Mouse (Mus musculus): ENCODE measurements around the gene Cpeb1. TPM values are rescaled to one million over a fixed set of nuclear protein-coding genes. Genes with fewer than 3 reads are reported as not detected.
A peak's percentile ranks its signal among the peaks of the same experiment; 100 is the strongest.

The Cpeb1 gene
- polyA plus RNA-seq, 1 experiment from 2014 or later = 1.0 TPM

DNA sequence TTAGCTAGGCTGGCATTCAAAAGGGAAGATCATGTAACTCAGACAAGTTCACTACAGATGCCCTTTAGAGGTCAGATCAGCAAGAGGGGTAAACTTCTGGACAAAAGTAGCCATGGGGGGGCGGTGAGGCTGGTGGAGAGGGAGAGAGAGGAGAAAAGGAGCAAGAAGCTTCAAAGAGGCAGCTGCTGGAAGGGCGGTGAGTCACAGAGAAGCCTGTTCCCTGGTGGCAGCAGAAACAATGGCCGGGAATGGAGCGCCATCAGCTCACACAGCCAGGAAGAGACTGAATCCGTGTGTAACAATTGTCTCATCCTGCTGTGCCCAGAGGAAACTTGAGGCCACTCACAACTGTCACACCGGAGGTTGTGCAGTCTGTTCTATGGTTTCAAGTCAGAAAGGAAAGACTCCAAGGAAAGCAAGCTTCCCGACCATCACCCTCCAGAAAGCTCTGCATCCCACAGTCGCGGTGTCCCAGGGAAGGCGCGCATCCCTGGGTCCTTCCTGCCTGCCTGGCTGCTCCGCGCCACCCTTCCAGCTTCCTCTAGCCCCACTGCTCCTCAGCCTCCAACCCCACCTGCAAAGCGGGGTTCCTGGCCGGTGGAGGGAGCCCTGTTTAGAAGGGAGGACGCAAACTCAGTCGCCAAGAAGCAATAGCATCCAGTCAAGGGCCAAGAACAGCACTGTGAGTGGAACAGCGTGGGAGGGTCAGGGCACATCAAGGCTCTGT is 119.4 kb downstream of the Cpeb1 start:
- ATAC-seq (replicated peaks; ENCODE audit: insufficient number of reproducible peaks, low FRiP score, low TSS enrichment, low read depth) (no peak; the same call in 1 of the 2 replicates), DNase-seq (ENCODE audit: low spot score) (peak; percentile 36)
- H3K27me3 ChIP-seq (ENCODE audit: control insufficient read depth, insufficient read depth, low read length) = no peaks in the 10 kb centered on the region
- 69% methylated on average over 18 of the region's 18 CpGs for WGBS
- H3K4me3 ChIP-seq (ENCODE audit: low read depth, low read length) = no peak overlapping the region
- H3K4me2 ChIP-seq (ENCODE audit: low read depth, low read length) = no peak overlapping the region
- peaks cover 3% of the 10 kb centered on the region; the same call in 1 of the 2 replicates for H3K36me3 ChIP-seq (replicated peaks; ENCODE audit: control insufficient read depth, insufficient read depth, low read depth, low read length)
- no peaks in the 10 kb centered on the region for H3K9me3 ChIP-seq (replicated peaks; ENCODE audit: control insufficient read depth, low read length)
- no peak overlapping the region; the same call in 1 of the 2 replicates for H3K27ac ChIP-seq (replicated peaks; ENCODE audit: low read depth, low read length)
- H3K4me1 ChIP-seq (ENCODE audit: control insufficient read depth, insufficient read depth, low read length) = no peaks in the 10 kb centered on the region
- H3K9ac ChIP-seq (replicated peaks; ENCODE audit: low read length) = no peak overlapping the region

DNA sequence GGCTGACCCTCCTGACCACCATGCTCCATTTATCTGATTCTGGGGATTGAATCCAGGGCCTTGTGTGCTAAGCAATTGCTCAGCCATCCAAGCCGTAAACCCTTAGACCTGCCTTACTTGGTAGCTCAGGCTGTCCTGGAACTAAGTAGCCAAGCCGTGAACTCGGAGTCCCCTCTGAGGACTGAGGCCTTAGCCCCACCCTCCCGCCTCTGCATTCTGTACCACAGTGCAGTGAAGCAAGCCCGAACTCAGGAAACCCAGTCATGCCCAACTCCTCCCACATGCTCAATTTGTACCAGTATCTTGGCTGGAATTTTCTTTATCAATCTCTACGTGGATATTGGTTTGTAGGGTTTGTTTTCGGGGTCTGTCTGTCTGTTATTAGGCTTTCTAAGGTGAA is 123.4 kb downstream of the Cpeb1 start:
- DNase-seq (ENCODE audit: low spot score) (no peak), ATAC-seq (replicated peaks; ENCODE audit: insufficient number of reproducible peaks, low FRiP score, low TSS enrichment, low read depth) (no peak)
- 85% methylated on average over 7 of the region's 7 CpGs for WGBS
- no peaks in the 10 kb centered on the region for H3K4me1 ChIP-seq (ENCODE audit: control insufficient read depth, insufficient read depth, low read length)
- no peaks in the 10 kb centered on the region for H3K9me3 ChIP-seq (replicated peaks; ENCODE audit: control insufficient read depth, low read length)
- H3K27me3 ChIP-seq (ENCODE audit: control insufficient read depth, insufficient read depth, low read length) = no peaks in the 10 kb centered on the region
- H3K9ac ChIP-seq (replicated peaks; ENCODE audit: low read length) = no peak overlapping the region
- H3K4me3 ChIP-seq (ENCODE audit: low read depth, low read length) = no peak overlapping the region
- H3K4me2 ChIP-seq (ENCODE audit: low read depth, low read length) = no peak overlapping the region
- no peak overlapping the region for H3K27ac ChIP-seq (replicated peaks; ENCODE audit: low read depth, low read length)
- no peaks in the 10 kb centered on the region for H3K36me3 ChIP-seq (replicated peaks; ENCODE audit: control insufficient read depth, insufficient read depth, low read depth, low read length)

DNA sequence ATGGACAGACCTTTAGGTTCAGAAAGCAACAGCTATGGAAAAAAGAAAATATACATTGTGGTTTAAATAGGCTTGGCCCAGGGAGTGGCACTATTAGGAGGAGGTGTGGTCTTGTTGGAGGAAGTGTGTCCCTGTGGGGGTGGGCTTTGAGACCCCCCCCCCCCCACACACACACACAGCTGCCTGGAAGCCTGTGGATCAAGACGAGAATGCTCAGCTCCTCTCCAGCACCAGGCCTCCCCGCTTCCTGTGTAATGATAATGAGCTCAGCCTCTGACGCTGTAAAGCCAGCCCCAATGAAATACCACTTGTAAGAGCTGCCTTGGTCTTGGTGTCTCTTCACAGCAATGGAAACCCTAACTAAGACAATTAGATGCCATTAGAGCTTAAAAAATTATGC is 124.5 kb downstream of the Cpeb1 start:
- Histone ChIP-seq H3K9ac (replicated peaks; ENCODE audit: low read length) (no peak overlapping the region), H3K4me3 (ENCODE audit: low read depth, low read length) (no peak overlapping the region), H3K9me3 (replicated peaks; ENCODE audit: control insufficient read depth, low read length) (no peaks in the 10 kb centered on the region), H3K27me3 (ENCODE audit: control insufficient read depth, insufficient read depth, low read length) (no peaks in the 10 kb centered on the region), H3K4me1 (ENCODE audit: control insufficient read depth, insufficient read depth, low read length) (no peaks in the 10 kb centered on the region), H3K36me3 (replicated peaks; ENCODE audit: control insufficient read depth, insufficient read depth, low read depth, low read length) (no peaks in the 10 kb centered on the region), H3K4me2 (ENCODE audit: low read depth, low read length) (no peak overlapping the region), H3K27ac (replicated peaks; ENCODE audit: low read depth, low read length) (no peak overlapping the region)
- ATAC-seq (replicated peaks; ENCODE audit: insufficient number of reproducible peaks, low FRiP score, low TSS enrichment, low read depth) (no peak), DNase-seq (ENCODE audit: low spot score) (no peak)
- 21% methylated on average over 3 of the region's 3 CpGs for WGBS

DNA sequence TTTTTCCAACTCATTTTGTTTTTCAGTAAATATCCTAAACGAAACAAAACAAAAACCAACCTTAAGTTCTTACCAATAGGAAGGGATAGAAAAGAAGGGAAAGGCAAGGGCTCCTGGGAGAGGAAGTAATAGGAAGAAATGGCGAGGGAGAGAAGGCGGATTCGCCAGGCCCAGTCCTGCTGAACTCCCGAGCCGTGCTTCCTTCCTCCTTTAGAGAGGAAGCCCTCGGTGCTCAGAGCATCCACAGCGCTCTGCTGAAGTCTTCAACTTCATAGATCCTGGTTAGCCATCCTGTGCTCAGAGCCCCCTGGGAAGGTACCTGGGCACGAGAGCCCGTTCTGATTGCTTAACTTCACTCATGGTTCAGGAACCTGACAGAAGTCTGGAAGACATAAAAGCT is 127.6 kb downstream of the Cpeb1 start:
- Histone ChIP-seq H3K27me3 (ENCODE audit: control insufficient read depth, insufficient read depth, low read length) (no peaks in the 10 kb centered on the region), H3K9ac (replicated peaks; ENCODE audit: low read length) (no peak overlapping the region), H3K9me3 (replicated peaks; ENCODE audit: control insufficient read depth, low read length) (no peaks in the 10 kb centered on the region), H3K36me3 (replicated peaks; ENCODE audit: control insufficient read depth, insufficient read depth, low read depth, low read length) (no peaks in the 10 kb centered on the region), H3K27ac (replicated peaks; ENCODE audit: low read depth, low read length) (no peak overlapping the region), H3K4me3 (ENCODE audit: low read depth, low read length) (no peak overlapping the region), H3K4me2 (ENCODE audit: low read depth, low read length) (no peak overlapping the region), H3K4me1 (ENCODE audit: control insufficient read depth, insufficient read depth, low read length) (no peaks in the 10 kb centered on the region)
- DNase-seq (ENCODE audit: low spot score) (no peak), ATAC-seq (replicated peaks; ENCODE audit: insufficient number of reproducible peaks, low FRiP score, low TSS enrichment, low read depth) (no peak)
- WGBS = 83% methylated on average over 10 of the region's 10 CpGs

DNA sequence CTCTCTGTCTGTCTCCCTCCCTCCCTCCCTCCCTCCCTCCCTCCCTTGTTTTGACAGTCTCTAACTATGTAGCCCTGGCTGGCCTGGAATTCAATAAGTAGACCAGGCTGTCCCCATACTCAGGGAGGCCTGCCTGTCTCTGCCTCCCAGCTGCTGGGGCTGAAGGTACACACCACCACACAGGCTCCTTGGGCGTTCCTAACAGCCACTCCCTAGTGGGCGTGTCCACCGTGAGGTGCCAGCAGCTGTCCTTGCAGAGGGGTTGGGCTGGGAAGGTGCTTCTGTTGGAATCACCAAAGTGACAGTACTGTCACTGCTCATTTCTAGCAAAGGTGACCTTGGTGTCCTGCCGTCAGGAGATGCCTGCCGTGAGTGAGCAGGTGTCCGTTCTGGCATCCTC is 128.4 kb downstream of the Cpeb1 start:
- Histone ChIP-seq H3K27ac (replicated peaks; ENCODE audit: low read depth, low read length) (no peak overlapping the region), H3K27me3 (ENCODE audit: control insufficient read depth, insufficient read depth, low read length) (no peaks in the 10 kb centered on the region), H3K4me2 (ENCODE audit: low read depth, low read length) (no peak overlapping the region), H3K9me3 (replicated peaks; ENCODE audit: control insufficient read depth, low read length) (no peaks in the 10 kb centered on the region), H3K4me1 (ENCODE audit: control insufficient read depth, insufficient read depth, low read length) (no peaks in the 10 kb centered on the region), H3K4me3 (ENCODE audit: low read depth, low read length) (no peak overlapping the region), H3K9ac (replicated peaks; ENCODE audit: low read length) (no peak overlapping the region), H3K36me3 (replicated peaks; ENCODE audit: control insufficient read depth, insufficient read depth, low read depth, low read length) (no peaks in the 10 kb centered on the region)
- DNase-seq (ENCODE audit: low spot score) (no peak), ATAC-seq (replicated peaks; ENCODE audit: insufficient number of reproducible peaks, low FRiP score, low TSS enrichment, low read depth) (no peak)
- 86% methylated on average over 6 of the region's 6 CpGs for WGBS

DNA sequence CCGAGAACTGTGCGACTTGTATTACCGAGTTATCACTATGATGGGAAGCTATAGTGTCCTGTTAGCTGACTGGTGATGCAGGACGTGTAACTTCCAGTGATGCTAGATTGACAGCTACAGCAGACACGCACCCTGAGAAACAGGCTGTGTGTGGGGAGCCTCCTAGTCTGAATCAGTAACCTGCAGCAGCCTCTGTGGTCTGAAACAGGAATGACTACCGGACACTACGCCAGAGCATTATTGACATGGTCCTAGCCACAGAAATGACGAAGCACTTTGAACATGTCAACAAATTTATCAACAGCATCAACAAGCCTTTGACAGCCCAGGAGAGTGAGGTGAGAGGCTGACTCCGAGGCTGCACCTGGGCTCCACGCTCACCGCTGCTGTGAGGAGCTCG is 129.2 kb downstream of the Cpeb1 start:
- H3K36me3 ChIP-seq (replicated peaks; ENCODE audit: control insufficient read depth, insufficient read depth, low read depth, low read length) = no peaks in the 10 kb centered on the region
- no peak overlapping the region for H3K4me2 ChIP-seq (ENCODE audit: low read depth, low read length)
- WGBS = 88% methylated on average over 12 of the region's 12 CpGs
- no peak overlapping the region for H3K4me3 ChIP-seq (ENCODE audit: low read depth, low read length)
- ATAC-seq (replicated peaks; ENCODE audit: insufficient number of reproducible peaks, low FRiP score, low TSS enrichment, low read depth) = no peak
- no peaks in the 10 kb centered on the region for H3K9me3 ChIP-seq (replicated peaks; ENCODE audit: control insufficient read depth, low read length)
- H3K4me1 ChIP-seq (ENCODE audit: control insufficient read depth, insufficient read depth, low read length) = no peaks in the 10 kb centered on the region
- H3K27ac ChIP-seq (replicated peaks; ENCODE audit: low read depth, low read length) = no peak overlapping the region
- DNase-seq (ENCODE audit: low spot score) = no peak
- H3K27me3 ChIP-seq (ENCODE audit: control insufficient read depth, insufficient read depth, low read length) = no peaks in the 10 kb centered on the region
- H3K9ac ChIP-seq (replicated peaks; ENCODE audit: low read length) = no peak overlapping the region

DNA sequence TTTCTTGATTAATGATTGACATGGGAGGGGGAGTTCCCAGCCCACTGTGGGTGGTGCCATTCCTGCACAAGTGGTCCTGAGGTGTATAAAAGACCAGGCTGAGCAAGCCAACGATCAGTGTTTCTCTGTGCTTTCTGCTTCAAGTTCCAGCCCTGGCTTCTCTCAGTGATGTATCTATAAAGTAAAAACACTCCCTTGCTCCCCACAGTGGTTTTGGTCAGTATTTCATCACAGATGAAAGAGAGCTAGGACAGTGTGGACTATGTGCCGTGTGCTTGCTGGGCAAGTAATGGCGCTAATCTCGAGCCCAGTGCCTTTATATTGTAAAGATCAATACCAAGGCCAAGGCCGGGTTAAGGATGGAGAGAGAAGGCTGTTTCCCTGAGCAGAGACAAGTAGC is 133.5 kb downstream of the Cpeb1 start:
- no peak overlapping the region for H3K9ac ChIP-seq (replicated peaks; ENCODE audit: low read length)
- ATAC-seq (replicated peaks; ENCODE audit: insufficient number of reproducible peaks, low FRiP score, low TSS enrichment, low read depth) (0 out of 2 replicates have a peak, but pooled peaks have one; percentile 37), DNase-seq (ENCODE audit: low spot score) (no peak)
- no peaks in the 10 kb centered on the region for H3K36me3 ChIP-seq (replicated peaks; ENCODE audit: control insufficient read depth, insufficient read depth, low read depth, low read length)
- WGBS = 84% methylated on average over 5 of the region's 5 CpGs
- H3K27me3 ChIP-seq (ENCODE audit: control insufficient read depth, insufficient read depth, low read length) = no peaks in the 10 kb centered on the region
- H3K4me3 ChIP-seq (ENCODE audit: low read depth, low read length) = no peak overlapping the region
- no peak overlapping the region for H3K4me2 ChIP-seq (ENCODE audit: low read depth, low read length)
- H3K27ac ChIP-seq (replicated peaks; ENCODE audit: low read depth, low read length) = no peak overlapping the region
- H3K9me3 ChIP-seq (replicated peaks; ENCODE audit: control insufficient read depth, low read length) = no peaks in the 10 kb centered on the region
- H3K4me1 ChIP-seq (ENCODE audit: control insufficient read depth, insufficient read depth, low read length) = no peaks in the 10 kb centered on the region

DNA sequence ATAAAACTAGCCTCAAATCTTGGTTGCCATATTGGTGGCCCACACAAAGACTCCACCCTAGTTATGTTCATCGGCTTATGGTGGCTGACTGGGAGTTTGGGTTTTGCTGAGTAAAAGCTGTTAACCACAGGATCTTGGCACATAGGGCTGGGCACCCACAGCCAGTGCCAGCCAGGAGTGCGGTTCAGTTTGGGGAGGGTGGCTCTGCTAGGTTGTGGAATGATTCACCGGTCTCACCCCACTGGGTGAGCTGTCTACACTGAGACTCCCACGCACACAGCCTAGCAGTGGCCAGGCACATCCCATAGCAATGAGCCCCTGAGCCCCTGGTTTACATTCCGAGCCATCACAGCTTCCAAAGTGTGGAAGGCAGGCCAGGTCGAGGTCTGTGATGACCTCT is 135.5 kb downstream of the Cpeb1 start:
- ATAC-seq (replicated peaks; ENCODE audit: insufficient number of reproducible peaks, low FRiP score, low TSS enrichment, low read depth) (no peak), DNase-seq (ENCODE audit: low spot score) (no peak)
- WGBS = 79% methylated on average over 6 of the region's 6 CpGs
- H3K4me3 ChIP-seq (ENCODE audit: low read depth, low read length) = no peak overlapping the region
- no peaks in the 10 kb centered on the region for H3K27me3 ChIP-seq (ENCODE audit: control insufficient read depth, insufficient read depth, low read length)
- no peaks in the 10 kb centered on the region for H3K9me3 ChIP-seq (replicated peaks; ENCODE audit: control insufficient read depth, low read length)
- H3K9ac ChIP-seq (replicated peaks; ENCODE audit: low read length) = no peak overlapping the region
- H3K36me3 ChIP-seq (replicated peaks; ENCODE audit: control insufficient read depth, insufficient read depth, low read depth, low read length) = no peaks in the 10 kb centered on the region
- no peak overlapping the region for H3K4me2 ChIP-seq (ENCODE audit: low read depth, low read length)
- H3K27ac ChIP-seq (replicated peaks; ENCODE audit: low read depth, low read length) = no peak overlapping the region
- no peaks in the 10 kb centered on the region for H3K4me1 ChIP-seq (ENCODE audit: control insufficient read depth, insufficient read depth, low read length)

All from embryonic facial prominence, embryonic 11.5 days (tissue).